Mouse (Mus musculus) forebrain, embryonic 15.5 days (tissue): ENCODE data around the gene Dgkd. TPM values are rescaled to one million over a fixed set of nuclear protein-coding genes. Genes with fewer than 3 reads are reported as not detected.
A peak's percentile ranks its signal among the peaks of the same experiment; 100 is the strongest.

Experiments
- ATAC-seq: fragments of 200-750 bp; cut with Nextera tagmentation; replicated peaks from 2 replicates; pipeline ENCODE4 v1.8.0; 2017; ENCODE audit warnings: mild to moderate bottlenecking, moderate TSS enrichment, moderate library complexity
- H3K27ac ChIP-seq: fragments of 300-500 bp; sonication (generic); replicated peaks from 2 replicates; pipeline ENCODE4 v1.5.1; 2015; ENCODE audit warnings: mild to moderate bottlenecking, inconsistent platforms
- H3K27me3 ChIP-seq: fragments of 300-500 bp; sonication (generic); 2 replicates; pipeline ENCODE4 v1.6.1; 2015; ENCODE audit warnings: inconsistent platforms
- H3K36me3 ChIP-seq: fragments of 300-500 bp; sonication (generic); 2 replicates; pipeline ENCODE4 v1.6.1; 2015; ENCODE audit warnings: mild to moderate bottlenecking, inconsistent platforms
- H3K4me1 ChIP-seq: fragments of 300-500 bp; sonication (generic); 2 replicates; pipeline ENCODE4 v1.6.1; 2015; ENCODE audit warnings: inconsistent platforms
- H3K4me2 ChIP-seq: fragments of 300-500 bp; sonication (generic); replicated peaks from 2 replicates; pipeline ENCODE4 v1.6.1; 2015; ENCODE audit warnings: mild to moderate bottlenecking, inconsistent platforms
- H3K4me3 ChIP-seq: fragments of 300-500 bp; sonication (generic); 2 replicates; pipeline ENCODE4 v1.5.1; 2015; ENCODE audit warnings: mild to moderate bottlenecking, inconsistent platforms
- H3K9ac ChIP-seq: fragments of 300-500 bp; sonication (generic); replicated peaks from 2 replicates; pipeline ENCODE4 v1.6.1; 2015; ENCODE audit warnings: mild to moderate bottlenecking, inconsistent platforms
- H3K9me3 ChIP-seq: fragments of 300-500 bp; sonication (generic); 2 replicates; pipeline ENCODE4 v1.6.1; 2016; ENCODE audit warnings: inconsistent platforms
- WGBS: fragments of 180-500 bp; shearing (Covaris S2); methylation state at CpG from one replicate; pipeline ENCODE4 v1.1.7; 2015; ENCODE audit warnings: mixed read lengths; 5-methylcytosine and 5-hydroxymethylcytosine counted together
- polyA plus RNA-seq: library from polyadenylated mRNA; unstranded; fragments of >200 nt; fragmentation: Nextera tagmentation; extraction: Ambion mirVana; gene quantifications from 2 replicates; pipeline ENCODE4 v1.2.1, GENCODE M21; 2015

Dgkd gene
- polyA plus RNA-seq, 1 experiment from 2014 or later = 50.2 TPM

DNA sequence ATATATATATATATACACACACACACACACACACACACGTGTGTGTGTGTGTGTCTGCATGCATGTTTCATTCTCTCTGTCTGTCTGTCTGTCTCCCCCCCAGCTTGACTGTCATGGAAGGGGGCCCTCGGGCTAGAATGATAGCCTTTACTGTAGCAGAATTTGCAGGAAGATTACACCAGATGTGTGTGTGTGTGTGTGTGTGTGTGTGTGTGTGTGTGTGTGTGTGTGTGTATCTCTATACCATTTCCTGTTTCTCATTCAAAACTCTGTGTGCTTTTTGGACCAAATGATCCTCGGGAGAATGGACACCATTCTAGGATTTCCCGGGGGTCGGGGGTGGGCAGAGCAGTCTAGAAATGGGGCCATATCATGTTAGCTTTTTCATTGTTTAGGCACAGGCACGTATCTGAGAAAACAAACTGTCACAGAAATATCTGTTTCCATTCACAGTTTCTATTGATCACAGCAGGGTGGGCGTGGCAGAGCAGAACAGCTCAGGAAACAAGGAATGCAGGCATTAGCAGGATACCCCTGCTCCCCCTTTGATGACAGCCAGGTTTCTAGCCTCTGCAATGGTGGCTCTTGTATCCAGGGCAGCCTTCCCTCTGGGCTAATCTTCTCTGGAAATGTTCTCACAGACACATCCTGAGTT, 24.0 kb upstream of the Dgkd start:
- no peaks in the 10 kb centered on the region for H3K27me3 ChIP-seq
- H3K4me1 ChIP-seq = no peaks in the 10 kb centered on the region
- no peaks in the 10 kb centered on the region for H3K36me3 ChIP-seq
- no peak overlapping the region for H3K27ac ChIP-seq
- WGBS = 41% methylated on average over 7 of the region's 7 CpGs
- no peak overlapping the region for H3K4me3 ChIP-seq
- H3K9me3 ChIP-seq = no peaks in the 10 kb centered on the region
- H3K4me2 ChIP-seq = no peak overlapping the region
- H3K9ac ChIP-seq = no peak overlapping the region
- no peak; the same call in 1 of the 2 replicates for ATAC-seq

DNA sequence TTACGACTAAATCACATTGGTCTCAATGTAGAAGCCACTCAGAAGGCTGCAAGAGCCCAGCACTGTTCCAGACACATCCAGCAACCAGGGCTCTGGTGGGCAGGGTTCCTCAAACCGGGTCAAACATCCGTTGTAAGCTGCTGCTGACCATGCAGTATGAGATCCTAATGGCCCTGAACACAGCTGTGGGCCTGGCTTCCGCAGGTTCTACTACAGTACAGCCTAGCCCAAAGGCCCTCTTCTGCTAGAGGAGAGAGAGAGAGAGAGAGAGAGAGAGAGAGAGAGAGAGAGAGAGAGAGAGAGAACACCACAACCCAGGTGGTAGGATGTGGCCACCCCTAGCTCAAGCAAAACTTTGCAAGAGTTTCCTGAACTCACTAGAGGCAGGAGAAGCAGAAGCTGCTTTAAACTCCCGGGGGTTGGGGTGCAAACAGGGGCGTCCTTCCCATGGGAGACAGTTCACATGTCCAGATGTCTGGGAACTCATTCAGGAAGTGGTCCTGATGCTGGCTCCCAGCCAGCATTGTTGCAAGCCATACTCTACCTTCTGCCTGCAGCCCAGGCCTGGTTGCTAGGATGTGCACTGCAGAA, 23.4 kb upstream of the Dgkd start:
- H3K36me3 ChIP-seq = no peaks in the 10 kb centered on the region
- no peaks in the 10 kb centered on the region for H3K27me3 ChIP-seq
- no peak overlapping the region for H3K4me3 ChIP-seq
- H3K9ac ChIP-seq = no peak overlapping the region
- WGBS = 64% methylated on average over 6 of the region's 6 CpGs
- H3K4me2 ChIP-seq = no peak overlapping the region
- no peak overlapping the region for H3K27ac ChIP-seq
- no peaks in the 10 kb centered on the region for H3K9me3 ChIP-seq
- H3K4me1 ChIP-seq = no peaks in the 10 kb centered on the region
- 0 out of 2 replicates have a peak, but pooled peaks have one; percentile 38 for ATAC-seq

DNA sequence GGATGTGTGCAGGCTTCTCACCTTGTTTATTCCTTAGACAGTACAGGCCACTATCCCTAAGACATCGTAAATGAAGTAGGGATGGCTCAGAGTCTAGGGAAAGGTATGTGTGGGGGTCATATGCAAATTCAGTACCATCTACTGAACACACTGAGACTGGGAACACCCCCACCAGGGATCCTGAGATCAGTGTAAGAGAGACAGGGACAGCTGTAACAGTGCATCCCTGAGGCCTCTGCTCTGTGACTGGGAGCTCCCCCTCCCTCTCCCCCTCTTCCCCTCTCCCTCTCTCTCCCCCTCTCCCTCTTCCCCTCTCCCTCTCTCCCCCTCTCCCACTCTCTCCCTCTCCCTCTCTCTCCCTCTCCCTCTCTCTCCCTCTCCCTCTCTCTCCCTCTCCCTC, 16.6 kb upstream of the Dgkd start:
- Histone ChIP-seq H3K4me1 (no peaks in the 10 kb centered on the region), H3K9me3 (no peaks in the 10 kb centered on the region), H3K27ac (no peak overlapping the region), H3K4me2 (no peak overlapping the region), H3K27me3 (no peaks in the 10 kb centered on the region), H3K4me3 (no peak overlapping the region), H3K36me3 (no peaks in the 10 kb centered on the region), H3K9ac (no peak overlapping the region)
- ATAC-seq = no peak
- WGBS = 82% methylated on average over 1 of the region's 1 CpGs

DNA sequence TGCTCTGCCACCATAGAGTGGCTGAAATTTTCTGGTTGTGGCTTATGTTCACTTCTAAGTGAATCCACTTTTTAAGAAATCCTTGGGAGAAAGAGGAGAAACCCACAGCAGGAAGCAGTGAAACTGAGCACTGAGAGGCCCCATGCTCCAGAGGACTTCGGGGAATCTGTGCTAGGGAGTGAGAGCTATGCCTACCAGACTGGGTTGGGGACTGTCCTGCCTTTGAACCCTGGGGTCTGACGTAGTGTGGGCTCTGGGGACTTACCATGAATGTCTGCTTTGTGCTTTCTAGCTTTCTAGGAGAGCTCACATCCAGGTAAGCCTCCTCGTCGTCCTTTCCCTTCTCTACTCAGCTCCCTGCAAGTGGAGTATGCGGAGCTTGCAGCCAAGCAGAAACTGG, 16.1 kb upstream of the Dgkd start:
- Histone ChIP-seq H3K9me3 (no peaks in the 10 kb centered on the region), H3K27ac (no peak overlapping the region), H3K9ac (no peak overlapping the region), H3K4me1 (no peaks in the 10 kb centered on the region), H3K27me3 (no peaks in the 10 kb centered on the region), H3K4me3 (no peak overlapping the region), H3K36me3 (no peaks in the 10 kb centered on the region), H3K4me2 (no peak overlapping the region)
- ATAC-seq = no peak
- WGBS = 47% methylated on average over 5 of the region's 5 CpGs

DNA sequence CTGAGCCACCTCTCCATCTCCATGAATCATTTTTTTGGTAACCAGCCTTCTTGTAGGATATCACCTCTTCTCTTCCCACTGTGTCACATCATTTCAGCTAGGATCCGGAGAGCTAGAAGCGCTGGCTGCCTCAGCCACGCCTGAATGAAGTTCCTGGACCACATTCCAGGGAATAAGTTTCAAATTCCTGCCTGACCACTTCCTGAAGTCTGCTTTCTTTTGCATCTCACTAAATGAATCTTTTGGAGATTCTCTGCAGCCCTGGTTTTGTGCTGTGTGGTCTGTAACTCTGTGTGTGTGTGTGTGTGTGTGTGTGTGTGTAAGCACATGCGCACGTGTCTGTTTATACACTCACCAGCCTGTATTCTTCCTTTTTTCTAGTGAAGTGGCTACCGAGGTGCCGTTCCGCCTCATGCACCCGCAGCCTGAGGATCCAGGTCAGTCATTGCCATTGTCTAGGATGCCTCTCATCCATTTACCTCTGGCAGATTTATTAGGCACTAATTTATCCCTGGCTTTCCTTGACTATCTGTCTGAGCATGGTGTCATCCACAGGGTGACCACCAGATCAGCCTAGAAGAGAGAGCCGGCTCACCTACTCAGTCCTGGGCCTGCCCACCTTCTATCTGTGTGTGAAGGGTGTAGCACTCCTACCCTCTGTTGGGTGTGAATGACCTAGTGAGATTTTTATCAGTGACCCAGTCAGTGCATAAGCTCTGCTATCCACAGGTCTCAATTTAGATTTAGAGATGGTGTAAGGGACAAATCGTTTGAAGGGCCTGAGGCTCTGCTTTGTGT, 12.5 kb upstream of the Dgkd start:
- Histone ChIP-seq H3K4me2 (no peak overlapping the region), H3K27ac (no peak overlapping the region), H3K36me3 (no peaks in the 10 kb centered on the region), H3K9me3 (no peaks in the 10 kb centered on the region), H3K4me3 (no peak overlapping the region), H3K4me1 (no peaks in the 10 kb centered on the region), H3K9ac (no peak overlapping the region), H3K27me3 (no peaks in the 10 kb centered on the region)
- ATAC-seq = no peak
- 82% methylated on average over 11 of the region's 11 CpGs for WGBS

DNA sequence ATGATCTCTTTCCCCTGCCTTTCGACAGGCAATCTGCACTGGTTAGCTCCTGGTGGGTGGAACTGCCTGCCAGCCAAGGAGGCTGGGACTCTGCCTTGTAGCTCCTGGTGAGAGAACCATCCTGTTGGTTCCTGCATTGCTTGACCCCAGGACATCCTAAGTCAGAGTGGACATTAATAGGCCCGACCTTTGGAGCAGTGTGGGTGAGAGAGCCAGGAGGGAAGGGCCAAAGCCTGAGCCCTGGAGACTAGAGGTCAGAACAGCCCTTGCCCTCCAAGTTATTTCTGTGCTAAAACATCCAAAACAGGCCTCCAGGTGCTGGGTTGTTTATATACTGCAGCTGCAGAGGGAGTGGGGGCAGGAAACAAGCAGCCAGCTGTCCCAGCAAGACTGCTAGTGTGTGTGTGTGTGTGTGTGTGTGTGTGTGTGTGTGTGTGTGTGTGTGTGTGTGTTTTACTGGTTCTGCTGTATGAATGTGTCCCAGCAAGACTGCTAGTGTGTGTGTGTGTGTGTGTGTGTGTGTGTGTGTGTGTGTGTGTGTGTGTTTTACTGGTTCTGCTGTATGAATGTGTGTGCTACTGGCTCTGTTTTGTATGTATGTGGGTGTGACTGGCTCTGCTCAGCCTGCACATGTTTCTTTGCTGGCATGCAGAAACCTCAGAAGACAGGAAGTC, 6.1 kb upstream of the Dgkd start:
- 54% methylated on average over 2 of the region's 2 CpGs for WGBS
- H3K27ac ChIP-seq = no peak overlapping the region
- H3K27me3 ChIP-seq = no peaks in the 10 kb centered on the region
- H3K9me3 ChIP-seq = no peaks in the 10 kb centered on the region
- H3K9ac ChIP-seq = no peak overlapping the region
- ATAC-seq = no peak
- no peak overlapping the region for H3K4me2 ChIP-seq
- H3K36me3 ChIP-seq = no peaks in the 10 kb centered on the region
- no peaks in the 10 kb centered on the region for H3K4me1 ChIP-seq
- H3K4me3 ChIP-seq = no peak overlapping the region

DNA sequence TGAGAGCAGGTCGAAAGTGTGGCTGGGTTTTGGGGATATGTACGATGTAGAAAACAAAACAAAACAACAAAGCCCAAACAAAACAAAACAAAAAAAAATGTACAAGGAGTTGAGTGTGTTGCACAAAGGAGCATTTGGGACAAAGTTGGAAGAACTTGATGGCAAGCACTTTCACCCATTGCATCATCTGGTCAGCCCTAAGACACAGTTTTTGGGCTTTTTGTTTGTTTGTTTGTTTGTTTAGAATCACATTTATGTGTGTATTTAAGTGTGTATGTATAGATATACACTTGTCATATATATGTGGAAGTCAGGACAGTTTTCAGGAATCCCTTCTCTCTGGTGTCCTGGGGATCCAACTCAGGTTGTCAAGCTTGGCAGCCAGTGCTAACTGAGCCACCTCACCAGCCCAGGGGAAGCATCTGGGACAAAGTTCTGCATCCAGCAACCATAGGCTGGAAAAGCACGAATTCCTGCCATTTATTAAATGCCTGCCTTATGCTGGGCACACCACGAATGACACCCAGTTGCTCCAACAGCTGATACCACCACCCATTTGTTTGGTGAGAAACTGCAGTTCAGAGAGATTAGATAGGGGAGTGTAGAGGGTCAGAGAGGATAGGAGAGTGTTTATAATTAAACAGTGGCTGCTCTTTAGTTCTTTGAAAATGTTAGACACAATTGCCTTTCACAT, 5.5 kb upstream of the Dgkd start:
- H3K36me3 ChIP-seq = no peaks in the 10 kb centered on the region
- peaks cover 2% of the 10 kb centered on the region for H3K4me1 ChIP-seq
- H3K4me3 ChIP-seq = no peak overlapping the region
- no peaks in the 10 kb centered on the region for H3K9me3 ChIP-seq
- WGBS = 67% methylated on average over 4 of the region's 4 CpGs
- no peaks in the 10 kb centered on the region for H3K27me3 ChIP-seq
- H3K4me2 ChIP-seq = no peak overlapping the region
- no peak overlapping the region for H3K9ac ChIP-seq
- no peak for ATAC-seq
- no peak overlapping the region for H3K27ac ChIP-seq

DNA sequence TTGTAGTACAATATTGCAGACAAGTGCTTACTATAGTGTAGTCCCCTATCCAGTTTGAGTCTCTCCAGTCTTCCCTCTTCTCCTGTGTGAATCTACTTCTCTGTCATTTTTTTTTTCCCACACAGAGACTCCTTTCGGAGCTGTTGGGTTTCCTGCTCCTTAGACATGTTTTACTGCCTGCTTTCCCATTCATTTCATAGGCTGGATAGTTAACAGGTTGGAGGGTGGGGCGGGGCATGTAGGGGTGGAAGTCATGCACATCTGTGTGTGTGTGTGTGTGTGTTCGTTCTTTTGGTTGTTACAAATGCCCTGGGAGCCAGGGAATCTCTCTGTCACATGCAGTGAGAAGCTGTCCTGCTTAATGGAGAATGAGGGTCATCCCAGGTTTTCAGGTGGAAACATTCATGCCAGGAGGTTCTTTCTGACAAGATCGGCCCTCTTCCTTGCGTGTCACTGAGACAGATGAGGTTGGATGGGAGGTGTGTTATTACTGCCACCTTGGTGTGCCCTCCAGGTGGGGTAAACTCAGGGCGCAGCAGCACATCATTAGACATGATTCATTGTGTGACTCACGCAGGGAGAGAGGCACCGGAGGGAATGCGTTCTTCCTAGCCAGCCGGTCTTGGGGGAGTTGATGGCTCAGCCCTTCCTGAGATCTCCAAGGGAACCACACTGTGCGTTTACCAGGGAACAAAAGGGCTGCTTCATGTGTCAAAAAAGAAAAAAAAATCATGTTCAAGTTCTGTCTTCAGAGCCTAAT, 4.7 kb upstream of the Dgkd start:
- H3K27me3 ChIP-seq = no peaks in the 10 kb centered on the region
- no peak overlapping the region for H3K4me3 ChIP-seq
- H3K36me3 ChIP-seq = no peaks in the 10 kb centered on the region
- H3K9me3 ChIP-seq = no peaks in the 10 kb centered on the region
- peaks cover 5% of the 10 kb centered on the region for H3K4me1 ChIP-seq
- H3K9ac ChIP-seq = no peak overlapping the region
- ATAC-seq = no peak
- H3K27ac ChIP-seq = no peak overlapping the region
- 62% methylated on average over 11 of the region's 11 CpGs for WGBS
- no peak overlapping the region for H3K4me2 ChIP-seq

DNA sequence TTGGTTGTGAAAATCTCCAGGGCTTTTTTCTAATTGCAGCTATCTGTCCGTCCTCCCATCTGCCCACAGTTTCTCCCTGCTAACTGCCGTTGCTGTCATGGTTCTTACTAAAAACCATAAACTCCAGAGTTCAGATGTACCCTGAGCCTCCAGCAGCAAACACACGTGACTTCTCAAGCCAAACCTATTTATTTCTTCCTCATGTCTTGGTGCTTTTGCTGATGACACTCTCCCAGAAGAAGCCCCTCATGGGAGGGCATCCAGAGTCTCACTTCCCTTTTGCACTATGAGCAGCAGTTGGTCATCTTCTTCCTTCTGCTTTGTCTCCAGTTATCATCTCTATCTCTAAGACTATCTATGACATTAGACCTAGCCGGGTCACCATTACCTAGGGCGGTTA, 3.8 kb upstream of the Dgkd start:
- no peaks in the 10 kb centered on the region for H3K36me3 ChIP-seq
- no peak overlapping the region for H3K27ac ChIP-seq
- ATAC-seq = no peak
- H3K27me3 ChIP-seq = no peaks in the 10 kb centered on the region
- H3K4me1 ChIP-seq = peaks cover 10% of the 10 kb centered on the region
- H3K9me3 ChIP-seq = no peaks in the 10 kb centered on the region
- WGBS = 81% methylated on average over 5 of the region's 5 CpGs
- H3K4me2 ChIP-seq = no peak overlapping the region
- no peak overlapping the region for H3K9ac ChIP-seq
- no peak overlapping the region for H3K4me3 ChIP-seq

DNA sequence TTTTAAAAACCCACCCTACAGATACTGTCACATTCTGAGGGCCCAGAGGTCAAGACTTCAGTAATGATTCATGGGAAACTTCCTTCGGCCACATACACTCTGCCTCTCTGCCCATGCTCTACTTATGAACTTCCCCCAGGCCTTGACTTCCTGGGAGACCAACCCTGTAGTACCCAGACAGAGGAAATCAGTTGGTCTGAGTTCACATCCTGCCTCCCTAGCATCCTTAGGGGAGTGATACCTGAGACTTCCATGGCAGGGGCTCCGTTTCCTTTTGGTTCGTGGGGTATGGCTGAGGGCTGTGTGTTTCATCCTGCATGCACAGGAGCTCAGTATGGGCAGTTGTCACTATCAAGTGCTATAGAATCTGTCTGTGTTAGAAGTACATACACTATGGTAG, 1.7 kb upstream of the Dgkd start:
- Histone ChIP-seq H3K27me3 (no peaks in the 10 kb centered on the region), H3K4me2 (no peak overlapping the region), H3K36me3 (no peaks in the 10 kb centered on the region), H3K9ac (no peak overlapping the region), H3K4me1 (peaks cover 23% of the 10 kb centered on the region), H3K27ac (no peak overlapping the region), H3K4me3 (no peak overlapping the region), H3K9me3 (no peaks in the 10 kb centered on the region)
- ATAC-seq = no peak
- 87% methylated on average over 3 of the region's 3 CpGs for WGBS

DNA sequence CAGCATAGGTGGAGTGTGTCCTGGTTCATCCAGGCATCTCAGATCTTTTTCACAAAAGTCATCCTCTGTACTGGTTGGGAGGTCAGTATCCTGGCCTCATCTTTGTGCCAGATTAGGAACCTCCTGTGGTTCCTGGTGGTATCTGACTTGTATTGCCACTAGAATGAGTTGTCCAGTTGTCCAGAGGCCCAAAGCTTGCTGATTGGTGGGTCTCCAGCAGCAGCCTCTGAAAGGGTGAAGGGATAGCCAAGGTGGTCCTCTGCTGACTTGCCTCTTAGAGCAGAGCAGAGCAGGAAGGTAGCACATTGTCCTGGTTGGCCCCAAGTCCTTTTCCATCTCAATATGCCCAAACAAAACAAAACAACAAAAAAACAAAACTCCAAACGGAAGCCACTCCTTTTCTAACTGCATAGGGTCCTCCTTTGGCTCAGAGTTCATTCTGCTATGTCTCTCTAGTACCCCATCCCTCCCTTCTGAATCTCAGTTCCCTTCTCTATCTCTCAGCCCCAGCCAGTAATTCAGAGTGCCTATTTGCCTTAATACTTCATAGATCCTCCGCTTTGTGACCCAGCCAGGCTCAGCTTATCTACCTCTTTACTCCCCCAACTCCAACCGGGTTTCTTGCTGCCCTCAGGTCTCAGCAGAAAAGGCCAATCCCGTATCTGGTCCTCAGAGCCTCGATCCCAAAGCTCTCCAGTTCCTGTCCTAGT, 851 bp upstream of the Dgkd start:
- H3K9ac ChIP-seq = peak overlapping the region; percentile 81; the same call in 1 of the 2 replicates
- 46% methylated on average over 5 of the region's 5 CpGs for WGBS
- peaks cover 23% of the 10 kb centered on the region for H3K4me1 ChIP-seq
- H3K9me3 ChIP-seq = no peaks in the 10 kb centered on the region
- no peaks in the 10 kb centered on the region for H3K27me3 ChIP-seq
- H3K27ac ChIP-seq = no peak overlapping the region
- H3K4me2 ChIP-seq = peak overlapping the region; percentile 84
- no peaks in the 10 kb centered on the region for H3K36me3 ChIP-seq
- no peak for ATAC-seq
- H3K4me3 ChIP-seq = peak overlapping the region; percentile 78; the same call in 1 of the 2 replicates
